Mouse (Mus musculus): ENCODE measurements at regions not wholly inside any gene's neighbourhood (a gene's known extent, or its start where the extent isn't known, plus 50 kb on each side); places are given as distances from the start of the nearest gene placed in this dataset.

- no peak overlapping the region for H3K4me3 ChIP-seq (ENCODE audit: low read depth, low read length)
- no peak overlapping the region for H3K9ac ChIP-seq (replicated peaks; ENCODE audit: low read length, poor library complexity, severe bottlenecking)
- no peaks in the 10 kb centered on the region for H3K4me1 ChIP-seq (ENCODE audit: insufficient read depth, low read length)
- H3K27me3 ChIP-seq (ENCODE audit: insufficient read depth, low read length), result no peaks in the 10 kb centered on the region
- H3K36me3 ChIP-seq (ENCODE audit: insufficient read depth, low read length), result no peaks in the 10 kb centered on the region
- 19% methylated on average over 6 of the region's 6 CpGs for WGBS
- TF ChIP-seq CTCF (IDR thresholded peaks at IDR 0.05), result peak; percentile 70
- H3K4me2 ChIP-seq (ENCODE audit: low read depth, low read length, poor library complexity, severe bottlenecking), result no peak overlapping the region
- no peak for ATAC-seq (ENCODE audit: low FRiP score)
- no peaks in the 10 kb centered on the region for H3K9me3 ChIP-seq (ENCODE audit: low read length)
- no peak overlapping the region for H3K27ac ChIP-seq (ENCODE audit: low read depth, low read length)
- DNase-seq (ENCODE audit: low spot score), result peak; percentile 58
Observed at GRCm38 (mm10) chr1:105092309-105092904, 264.1 kb downstream of the Rnf152 start.

DNA sequence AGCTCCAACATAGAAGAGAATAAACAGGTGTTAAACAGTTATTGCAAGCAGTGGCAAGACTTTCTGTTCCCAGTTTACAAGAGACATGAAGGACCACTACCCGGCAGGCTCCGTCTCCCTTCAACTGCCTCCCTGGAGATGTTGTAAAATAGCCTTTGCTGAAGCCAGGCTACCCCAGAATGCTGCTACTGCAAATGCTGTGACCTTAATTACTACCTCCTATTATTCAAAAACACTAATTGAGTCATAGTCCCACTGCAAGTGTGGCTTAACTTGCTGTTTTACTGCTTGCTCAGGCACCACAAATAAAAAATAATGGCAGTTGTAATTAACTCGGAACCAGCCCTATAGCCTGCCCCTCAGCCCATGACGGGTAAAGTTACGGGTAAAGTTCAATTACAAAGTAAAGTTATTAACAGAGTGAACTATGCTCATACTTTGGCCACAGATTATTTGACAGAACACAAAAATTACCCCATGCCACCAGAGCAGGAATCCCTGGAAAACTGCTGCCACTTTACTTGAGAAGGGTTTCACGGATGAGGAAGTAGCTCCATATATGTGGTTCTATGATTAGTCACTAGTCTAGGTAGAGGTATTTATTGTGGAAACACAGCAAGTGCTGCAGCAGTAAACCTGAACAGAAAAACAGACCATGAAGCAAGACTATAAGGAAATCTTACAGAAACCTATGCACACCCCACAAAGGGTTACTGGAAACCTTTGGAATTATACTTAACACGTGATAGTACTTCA, 267.6 kb downstream of the Rnf152 start:
- DNase-seq (ENCODE audit: low spot score) (no peak), ATAC-seq (ENCODE audit: low FRiP score) (no peak)
- H3K4me1 ChIP-seq (ENCODE audit: insufficient read depth, low read length), result no peaks in the 10 kb centered on the region
- H3K9ac ChIP-seq (replicated peaks; ENCODE audit: low read length, poor library complexity, severe bottlenecking), result no peak overlapping the region
- no peaks in the 10 kb centered on the region for H3K27me3 ChIP-seq (ENCODE audit: insufficient read depth, low read length)
- no peaks in the 10 kb centered on the region for H3K36me3 ChIP-seq (ENCODE audit: insufficient read depth, low read length)
- no peak overlapping the region for H3K4me2 ChIP-seq (ENCODE audit: low read depth, low read length, poor library complexity, severe bottlenecking)
- TF ChIP-seq CTCF (IDR thresholded peaks at IDR 0.05), result no peak
- H3K9me3 ChIP-seq (ENCODE audit: low read length), result no peaks in the 10 kb centered on the region
- H3K4me3 ChIP-seq (ENCODE audit: low read depth, low read length), result no peak overlapping the region
- WGBS, result 83% methylated on average over 7 of the region's 7 CpGs
- no peak overlapping the region for H3K27ac ChIP-seq (ENCODE audit: low read depth, low read length)

- Histone ChIP-seq H3K4me3 (ENCODE audit: low read depth, low read length) (no peak overlapping the region), H3K4me1 (ENCODE audit: insufficient read depth, low read length) (no peaks in the 10 kb centered on the region), H3K9ac (replicated peaks; ENCODE audit: low read length, poor library complexity, severe bottlenecking) (no peak overlapping the region), H3K9me3 (ENCODE audit: low read length) (no peaks in the 10 kb centered on the region), H3K36me3 (ENCODE audit: insufficient read depth, low read length) (no peaks in the 10 kb centered on the region), H3K4me2 (ENCODE audit: low read depth, low read length, poor library complexity, severe bottlenecking) (no peak overlapping the region), H3K27ac (ENCODE audit: low read depth, low read length) (no peak overlapping the region), H3K27me3 (ENCODE audit: insufficient read depth, low read length) (no peaks in the 10 kb centered on the region)
- DNase-seq (ENCODE audit: low spot score) (no peak), ATAC-seq (ENCODE audit: low FRiP score) (no peak)
- no peak for TF ChIP-seq CTCF (IDR thresholded peaks at IDR 0.05)
- WGBS, result 85% methylated on average over 1 of the region's 1 CpGs
Observed at GRCm38 (mm10) chr1:105087623-105088022, 268.9 kb downstream of the Rnf152 start.

DNA sequence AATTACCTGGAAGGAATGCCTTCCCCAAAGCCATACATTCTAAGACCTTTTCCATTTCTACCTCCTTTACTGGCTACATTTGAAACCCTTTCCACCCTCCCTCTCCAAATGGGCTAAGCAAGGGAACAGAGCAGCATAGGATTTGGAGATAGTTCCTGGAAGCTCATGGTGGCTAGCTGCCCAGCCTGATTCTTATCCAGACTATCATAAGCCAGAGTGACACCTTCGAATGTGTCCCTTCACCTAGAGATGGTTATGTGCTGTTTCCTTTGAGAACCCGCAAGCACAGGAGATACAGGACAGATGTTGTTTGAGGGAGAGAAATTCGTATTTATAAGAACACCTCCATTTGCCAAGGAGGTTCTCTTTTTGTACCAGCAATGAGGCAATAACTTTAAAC, 272.0 kb downstream of the Rnf152 start:
- Histone ChIP-seq H3K36me3 (ENCODE audit: insufficient read depth, low read length) (no peaks in the 10 kb centered on the region), H3K9me3 (ENCODE audit: low read length) (no peaks in the 10 kb centered on the region), H3K4me3 (ENCODE audit: low read depth, low read length) (no peak overlapping the region), H3K4me1 (ENCODE audit: insufficient read depth, low read length) (no peaks in the 10 kb centered on the region), H3K27me3 (ENCODE audit: insufficient read depth, low read length) (no peaks in the 10 kb centered on the region), H3K27ac (ENCODE audit: low read depth, low read length) (no peak overlapping the region), H3K9ac (replicated peaks; ENCODE audit: low read length, poor library complexity, severe bottlenecking) (no peak overlapping the region), H3K4me2 (ENCODE audit: low read depth, low read length, poor library complexity, severe bottlenecking) (no peak overlapping the region)
- no peak for TF ChIP-seq CTCF (IDR thresholded peaks at IDR 0.05)
- DNase-seq (ENCODE audit: low spot score), result no peak
- ATAC-seq (ENCODE audit: low FRiP score), result no peak
- WGBS, result 89% methylated on average over 3 of the region's 3 CpGs

- Histone ChIP-seq H3K9me3 (ENCODE audit: low read length) (no peaks in the 10 kb centered on the region), H3K27ac (ENCODE audit: low read depth, low read length) (no peak overlapping the region), H3K4me1 (ENCODE audit: insufficient read depth, low read length) (no peaks in the 10 kb centered on the region), H3K4me3 (ENCODE audit: low read depth, low read length) (no peak overlapping the region), H3K4me2 (ENCODE audit: low read depth, low read length, poor library complexity, severe bottlenecking) (no peak overlapping the region), H3K9ac (replicated peaks; ENCODE audit: low read length, poor library complexity, severe bottlenecking) (no peak overlapping the region), H3K36me3 (ENCODE audit: insufficient read depth, low read length) (no peaks in the 10 kb centered on the region), H3K27me3 (ENCODE audit: insufficient read depth, low read length) (no peaks in the 10 kb centered on the region)
- 62% methylated on average over 6 of the region's 6 CpGs for WGBS
- no peak for TF ChIP-seq CTCF (IDR thresholded peaks at IDR 0.05)
- no peak for ATAC-seq (ENCODE audit: low FRiP score)
- DNase-seq (ENCODE audit: low spot score), result no peak
Observed at GRCm38 (mm10) chr1:105083551-105084103, 272.9 kb downstream of the Rnf152 start.

All from midbrain, postnatal 0 days (tissue).